Mouse (Mus musculus): ENCODE measurements around the gene Cdk4. TPM values are rescaled to one million over a fixed set of nuclear protein-coding genes. Genes with fewer than 3 reads are reported as not detected.

Cdk4 gene
- polyA plus RNA-seq, 1 experiment from 2014 or later: 1,539 TPM

DNA sequence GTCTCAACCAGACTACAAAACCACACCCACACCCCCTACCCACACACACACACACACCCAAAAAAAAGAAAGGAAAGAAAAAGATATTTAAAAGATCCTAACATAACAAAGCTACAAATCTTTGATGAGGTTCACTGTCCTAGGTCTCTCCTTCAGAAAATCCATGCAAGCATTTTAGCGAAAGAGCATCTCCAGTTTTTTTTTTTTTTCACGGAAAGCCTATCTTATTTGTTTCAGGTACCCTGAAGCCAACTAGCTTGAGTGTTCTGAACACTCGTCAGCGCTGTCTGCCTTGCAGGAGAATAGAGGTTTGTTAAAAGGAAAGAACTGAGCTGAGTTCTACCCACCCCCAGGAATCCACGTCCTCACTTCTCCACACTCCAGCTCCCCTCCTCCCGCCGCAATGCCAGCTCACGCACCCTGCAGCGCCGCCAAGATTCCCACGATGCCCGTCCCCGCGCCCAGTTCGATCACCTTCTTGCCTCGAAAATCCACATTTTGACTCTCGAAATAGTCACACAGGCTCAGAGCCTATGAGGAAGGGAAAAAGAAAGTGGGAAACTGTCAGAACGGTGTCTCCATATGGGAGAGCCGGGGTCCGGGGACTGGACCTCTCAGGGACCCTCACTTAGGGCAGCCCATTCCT is 22.6 kb upstream of the Cdk4 start:
- ATAC-seq (replicated peaks; ENCODE audit: low FRiP score): 0 out of 2 replicates have a peak, but pooled peaks have one; percentile 4
- Histone ChIP-seq H3K4me2 (peak overlapping the region; percentile 100), H3K9me3 (ENCODE audit: control insufficient read depth, low read length) (no peaks in the 10 kb centered on the region), H3K4me1 (replicated peaks; ENCODE audit: control insufficient read depth, insufficient read depth, low read length) (peaks cover 7% of the 10 kb centered on the region), H3K4me3 (ENCODE audit: low read depth, low read length) (peak overlapping the region; percentile 86), H3K36me3 (ENCODE audit: control insufficient read depth, insufficient read depth, low read length) (no peaks in the 10 kb centered on the region), H3K27ac (ENCODE audit: low read depth, low read length) (no peak overlapping the region), H3K9ac (ENCODE audit: low read depth, low read length) (peak overlapping the region; percentile 78), H3K27me3 (replicated peaks; ENCODE audit: control insufficient read depth, insufficient read depth, low read length) (peaks cover 12% of the 10 kb centered on the region)
- DNase-seq (ENCODE audit: low spot score): no peak
- 2% methylated on average over 20 of the region's 20 CpGs for WGBS

DNA sequence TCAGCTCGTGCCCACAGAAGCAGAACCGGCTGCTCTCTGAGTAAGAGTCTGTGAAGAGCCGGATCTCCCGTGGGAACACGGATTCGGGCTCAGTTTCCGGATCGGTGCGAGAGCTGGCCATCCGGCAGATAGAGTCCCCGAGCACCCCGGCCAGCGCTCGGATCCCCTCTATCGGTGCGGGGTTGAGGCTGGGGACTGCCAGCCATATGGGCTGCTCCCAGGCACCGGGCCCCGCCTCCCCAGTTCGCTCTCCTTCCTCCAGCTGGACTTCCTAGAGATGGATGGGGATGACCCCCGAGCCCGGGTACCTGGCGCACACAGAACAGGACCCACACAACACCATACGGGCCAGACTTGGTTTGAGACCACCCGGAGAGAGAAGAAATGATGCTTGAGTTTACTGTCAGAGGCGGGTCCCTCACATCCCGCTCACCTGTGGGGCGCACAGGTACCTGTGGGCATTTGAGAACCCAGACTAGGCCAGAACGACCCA is 22.0 kb upstream of the Cdk4 start, which contains the start of the genes Mettl1 and Eef1akmt3:
Gene Mettl1, plus strand, starts transcription at position 141 of the 493 bp plus-strand sequence.
Gene Eef1akmt3, minus strand, starts transcription at position 240 of the 493 bp plus-strand sequence.
- Histone ChIP-seq H3K36me3 (ENCODE audit: control insufficient read depth, insufficient read depth, low read length) (no peaks in the 10 kb centered on the region), H3K27me3 (replicated peaks; ENCODE audit: control insufficient read depth, insufficient read depth, low read length) (peaks cover 12% of the 10 kb centered on the region), H3K27ac (ENCODE audit: low read depth, low read length) (peak within 1 kb of the TSS; percentile 55), H3K9ac (ENCODE audit: low read depth, low read length) (peak within 1 kb of the TSS; percentile 78), H3K4me3 (ENCODE audit: low read depth, low read length) (peak within 1 kb of the TSS; percentile 86), H3K9me3 (ENCODE audit: control insufficient read depth, low read length) (no peaks in the 10 kb centered on the region), H3K4me1 (replicated peaks; ENCODE audit: control insufficient read depth, insufficient read depth, low read length) (peaks cover 7% of the 10 kb centered on the region), H3K4me2 (peak within 1 kb of the TSS; percentile 100)
- no peak for DNase-seq (ENCODE audit: low spot score)
- ATAC-seq (replicated peaks; ENCODE audit: low FRiP score): peak; percentile 65
- under 1% methylated on average over 28 of the region's 28 CpGs for WGBS

DNA sequence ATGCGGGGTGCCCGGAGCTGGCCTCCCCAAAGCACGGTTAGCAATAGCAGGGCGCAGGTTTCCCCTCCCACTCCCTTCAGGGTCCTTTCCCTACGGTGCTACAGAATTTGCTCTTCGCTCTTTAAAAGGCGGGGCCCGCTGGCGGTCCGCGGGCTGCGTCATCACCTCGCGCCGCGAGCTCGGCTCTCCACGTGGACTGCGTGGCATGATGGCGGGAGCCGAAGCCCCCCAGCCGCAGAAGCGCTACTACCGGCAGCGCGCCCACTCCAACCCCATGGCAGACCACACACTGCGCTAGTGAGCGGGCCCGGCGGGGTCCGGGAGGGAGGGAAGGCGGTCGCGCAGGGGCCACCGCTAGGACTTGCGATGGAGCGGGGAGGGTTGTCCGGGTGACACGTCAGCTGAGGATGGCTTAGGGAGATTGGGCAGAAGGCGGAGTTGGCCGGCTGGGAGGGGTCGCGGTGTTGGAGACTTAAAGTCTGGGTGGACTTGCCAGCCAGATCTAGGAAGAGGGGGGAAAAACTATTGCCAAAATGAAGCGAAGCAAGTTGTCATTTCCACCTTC is 21.5 kb upstream of the Cdk4 start:
- peaks cover 12% of the 10 kb centered on the region for H3K27me3 ChIP-seq (replicated peaks; ENCODE audit: control insufficient read depth, insufficient read depth, low read length)
- peak overlapping the region; percentile 100 for H3K4me2 ChIP-seq
- peak overlapping the region; percentile 78 for H3K9ac ChIP-seq (ENCODE audit: low read depth, low read length)
- H3K27ac ChIP-seq (ENCODE audit: low read depth, low read length): peak overlapping the region; percentile 55
- peak overlapping the region; percentile 86 for H3K4me3 ChIP-seq (ENCODE audit: low read depth, low read length)
- H3K36me3 ChIP-seq (ENCODE audit: control insufficient read depth, insufficient read depth, low read length): no peaks in the 10 kb centered on the region
- ATAC-seq (replicated peaks; ENCODE audit: low FRiP score) (peak; percentile 86), DNase-seq (ENCODE audit: low spot score) (peak; percentile 94)
- no peaks in the 10 kb centered on the region for H3K9me3 ChIP-seq (ENCODE audit: control insufficient read depth, low read length)
- under 1% methylated on average over 44 of the region's 44 CpGs for WGBS
- H3K4me1 ChIP-seq (replicated peaks; ENCODE audit: control insufficient read depth, insufficient read depth, low read length): peaks cover 7% of the 10 kb centered on the region

DNA sequence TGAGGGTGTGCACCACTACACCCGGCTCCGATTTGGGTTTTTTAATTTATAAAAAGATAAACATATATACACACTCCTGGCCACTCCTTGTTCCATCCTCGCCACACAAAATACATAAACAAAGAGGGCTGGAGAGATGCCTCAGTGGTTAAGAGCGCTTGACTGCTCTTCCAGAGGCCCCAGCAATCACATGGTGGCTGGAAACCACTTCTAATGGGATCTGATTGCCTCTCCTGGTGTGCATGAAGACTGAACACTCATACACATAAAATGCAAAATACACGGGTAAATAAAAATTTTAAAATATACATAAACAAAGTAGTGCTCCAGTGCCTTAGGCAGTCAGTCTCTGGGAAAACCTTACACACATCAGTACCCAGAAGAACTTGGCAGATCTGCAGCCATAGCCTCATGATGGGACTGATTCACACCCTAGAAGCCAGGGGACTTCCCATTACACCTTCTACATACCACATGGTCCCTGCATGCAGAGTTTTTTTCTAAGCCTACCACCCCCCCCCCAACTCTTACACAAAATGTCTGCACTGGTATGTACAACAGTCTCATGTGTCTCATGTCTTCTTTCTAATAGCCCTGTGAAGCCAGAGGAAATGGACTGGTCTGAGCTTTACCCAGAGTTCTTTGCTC is 20.7 kb upstream of the Cdk4 start:
- Histone ChIP-seq H3K27me3 (replicated peaks; ENCODE audit: control insufficient read depth, insufficient read depth, low read length) (peaks cover 16% of the 10 kb centered on the region), H3K9ac (ENCODE audit: low read depth, low read length) (peak overlapping the region; percentile 78), H3K27ac (ENCODE audit: low read depth, low read length) (peak overlapping the region; percentile 34; the same call in 1 of the 2 replicates), H3K4me2 (peak overlapping the region; percentile 100), H3K4me1 (replicated peaks; ENCODE audit: control insufficient read depth, insufficient read depth, low read length) (peaks cover 7% of the 10 kb centered on the region), H3K4me3 (ENCODE audit: low read depth, low read length) (peak overlapping the region; percentile 86), H3K36me3 (ENCODE audit: control insufficient read depth, insufficient read depth, low read length) (no peaks in the 10 kb centered on the region), H3K9me3 (ENCODE audit: control insufficient read depth, low read length) (no peaks in the 10 kb centered on the region)
- WGBS: 19% methylated on average over 5 of the region's 5 CpGs
- DNase-seq (ENCODE audit: low spot score): no peak
- no peak for ATAC-seq (replicated peaks; ENCODE audit: low FRiP score)

DNA sequence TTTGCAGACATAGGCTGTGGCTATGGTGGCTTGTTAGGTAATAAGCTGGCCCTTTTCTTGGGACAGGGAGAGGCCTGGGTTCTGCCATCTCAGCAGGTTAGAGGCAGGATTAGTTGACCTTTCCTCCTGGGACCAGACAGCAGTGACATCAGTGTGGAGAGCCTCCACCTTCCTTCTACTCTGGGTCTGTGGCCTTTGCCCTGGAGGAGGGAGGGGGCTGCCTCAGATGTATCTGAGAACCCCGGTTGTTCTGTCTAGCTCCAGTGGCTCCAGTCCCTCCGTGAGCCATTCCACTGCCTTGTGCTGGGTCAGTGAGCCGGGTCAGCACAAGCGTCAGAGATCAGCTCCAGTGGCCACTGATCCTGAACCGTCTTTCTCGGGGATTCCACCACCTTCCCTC is 20.1 kb upstream of the Cdk4 start:
- WGBS: 93% methylated on average over 6 of the region's 6 CpGs
- peaks cover 22% of the 10 kb centered on the region for H3K27me3 ChIP-seq (replicated peaks; ENCODE audit: control insufficient read depth, insufficient read depth, low read length)
- H3K4me3 ChIP-seq (ENCODE audit: low read depth, low read length): no peak overlapping the region
- H3K9ac ChIP-seq (ENCODE audit: low read depth, low read length): peak overlapping the region; percentile 14; the same call in 1 of the 2 replicates
- DNase-seq (ENCODE audit: low spot score) (no peak), ATAC-seq (replicated peaks; ENCODE audit: low FRiP score) (no peak)
- peaks cover 7% of the 10 kb centered on the region for H3K4me1 ChIP-seq (replicated peaks; ENCODE audit: control insufficient read depth, insufficient read depth, low read length)
- H3K36me3 ChIP-seq (ENCODE audit: control insufficient read depth, insufficient read depth, low read length): no peaks in the 10 kb centered on the region
- peak overlapping the region; percentile 14 for H3K4me2 ChIP-seq
- no peaks in the 10 kb centered on the region for H3K9me3 ChIP-seq (ENCODE audit: control insufficient read depth, low read length)
- no peak overlapping the region for H3K27ac ChIP-seq (ENCODE audit: low read depth, low read length)

DNA sequence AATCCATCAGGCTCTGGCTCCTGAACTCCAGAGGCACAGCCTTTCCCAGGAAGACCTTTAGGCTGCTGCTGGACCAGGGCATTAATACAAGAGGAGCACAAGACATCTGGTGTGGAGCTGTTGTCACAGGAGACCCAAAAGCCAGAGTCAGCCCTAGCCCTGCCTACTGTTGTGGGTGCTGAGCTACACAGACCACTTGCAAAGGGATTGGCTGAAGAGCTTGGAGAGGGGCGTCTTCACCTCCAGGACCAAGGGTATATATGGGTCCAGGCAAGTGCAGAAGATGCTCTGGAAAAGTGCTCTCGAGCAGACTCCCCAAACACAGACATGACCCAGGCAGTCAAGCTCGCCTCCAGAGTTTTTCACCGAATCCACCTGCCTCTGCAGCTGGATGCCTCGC is 15.4 kb upstream of the Cdk4 start, which contains the start of gene Cyp27b1:
Gene Cyp27b1, plus strand, starts transcription at position 297 of the 400 bp plus-strand sequence.
- Histone ChIP-seq H3K9ac (ENCODE audit: low read depth, low read length) (no peak within 1 kb of the TSS), H3K27ac (ENCODE audit: low read depth, low read length) (no peak within 1 kb of the TSS), H3K4me3 (ENCODE audit: low read depth, low read length) (no peak within 1 kb of the TSS; the same call in 1 of the 2 replicates), H3K4me2 (peak within 1 kb of the TSS; percentile 30; the same call in 1 of the 2 replicates), H3K4me1 (replicated peaks; ENCODE audit: control insufficient read depth, insufficient read depth, low read length) (peaks cover 4% of the 10 kb centered on the region), H3K36me3 (ENCODE audit: control insufficient read depth, insufficient read depth, low read length) (no peaks in the 10 kb centered on the region), H3K9me3 (ENCODE audit: control insufficient read depth, low read length) (no peaks in the 10 kb centered on the region), H3K27me3 (replicated peaks; ENCODE audit: control insufficient read depth, insufficient read depth, low read length) (peaks cover 56% of the 10 kb centered on the region)
- DNase-seq (ENCODE audit: low spot score) (no peak), ATAC-seq (replicated peaks; ENCODE audit: low FRiP score) (0 out of 2 replicates have a peak, but pooled peaks have one; percentile 4)
- 27% methylated on average over 5 of the region's 5 CpGs for WGBS

DNA sequence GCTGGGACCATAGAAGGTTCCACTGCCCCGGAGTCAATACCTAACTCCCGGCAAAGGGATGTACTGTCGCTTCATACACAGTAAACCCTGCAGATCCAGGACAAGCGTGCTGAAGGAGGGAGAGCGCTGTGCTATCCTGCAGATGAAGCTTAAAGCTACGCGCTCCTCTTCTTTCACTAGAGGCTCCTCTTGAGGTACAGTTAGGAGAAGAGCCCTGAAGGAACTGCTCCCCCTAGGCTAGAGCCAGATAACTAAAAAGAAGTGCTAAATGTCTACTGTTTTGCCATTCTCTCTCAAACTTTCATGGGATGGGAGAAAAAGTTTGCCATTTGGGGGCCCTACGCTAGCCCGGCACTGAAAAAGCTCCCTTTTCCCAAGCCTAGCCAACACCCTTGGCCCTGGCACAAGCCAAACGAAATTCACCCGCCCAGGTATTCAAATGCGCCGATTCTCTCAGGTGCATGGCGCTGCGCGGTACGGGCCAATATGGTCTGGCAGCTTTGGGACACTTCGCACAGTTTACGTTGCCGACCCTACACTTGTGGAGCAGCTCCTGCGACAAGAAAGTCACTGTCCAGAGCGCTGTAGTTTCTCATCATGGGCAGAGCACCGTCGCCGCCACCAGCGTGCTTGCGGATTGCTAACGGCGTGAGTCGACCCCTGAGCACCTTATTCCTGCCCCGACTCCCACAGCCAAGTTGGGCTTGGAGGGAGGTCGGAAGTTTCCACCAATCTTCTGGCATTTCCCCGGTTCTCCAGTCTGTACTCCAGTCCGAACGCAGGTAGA is 14.5 kb upstream of the Cdk4 start:
- Histone ChIP-seq H3K36me3 (ENCODE audit: control insufficient read depth, insufficient read depth, low read length) (no peaks in the 10 kb centered on the region), H3K4me2 (peak overlapping the region; percentile 30), H3K27me3 (replicated peaks; ENCODE audit: control insufficient read depth, insufficient read depth, low read length) (peaks cover 56% of the 10 kb centered on the region), H3K4me3 (ENCODE audit: low read depth, low read length) (no peak overlapping the region; the same call in 1 of the 2 replicates), H3K9ac (ENCODE audit: low read depth, low read length) (no peak overlapping the region), H3K27ac (ENCODE audit: low read depth, low read length) (no peak overlapping the region), H3K9me3 (ENCODE audit: control insufficient read depth, low read length) (no peaks in the 10 kb centered on the region), H3K4me1 (replicated peaks; ENCODE audit: control insufficient read depth, insufficient read depth, low read length) (peaks cover 3% of the 10 kb centered on the region; the same call in 1 of the 2 replicates)
- no peak for ATAC-seq (replicated peaks; ENCODE audit: low FRiP score)
- no peak for DNase-seq (ENCODE audit: low spot score)
- 7% methylated on average over 35 of the region's 35 CpGs for WGBS

Data from liver, embryonic 11.5 days (tissue).